Mouse (Mus musculus): ENCODE results near the gene Gm428. TPM values are rescaled to one million over a fixed set of nuclear protein-coding genes. Genes with fewer than 3 reads are reported as not detected.
"Not testable (repeated sequence)": the region's sequence is repeated elsewhere in the genome, so short reads cannot be mapped to it uniquely, and the experiment has no call there.

Gene Gm428
- not detected in 2 replicates for total RNA-seq (2014; rRNA removed)
- polyA plus RNA-seq (2015; fragmentation: Nextera tagmentation; extraction: Ambion mirVana): not detected in 2 replicates

DNA sequence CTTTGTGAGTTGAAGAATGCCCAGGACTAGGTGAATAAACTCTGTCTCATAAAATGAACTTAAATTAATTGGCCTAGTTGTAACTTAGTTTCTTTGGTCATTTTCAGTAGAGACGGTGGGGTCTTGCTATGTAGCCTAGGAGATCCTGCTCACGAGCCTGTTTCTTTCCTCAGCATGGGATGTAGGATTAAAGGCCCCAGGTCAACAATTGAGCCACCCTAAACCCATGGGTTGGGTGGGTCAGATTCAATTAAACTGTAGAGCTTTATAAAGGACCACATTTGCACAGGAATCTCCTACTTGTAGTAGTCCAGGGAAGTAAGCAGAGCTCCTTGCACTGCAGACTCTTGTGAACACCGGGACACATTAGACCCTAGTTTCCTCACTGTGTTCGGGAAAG, at the start of gene Gm428:
TSS of gene Gm428 (plus strand) at position 301 of the 400 bp plus-strand sequence.
- not testable (repeated sequence) for H3K4me2 ChIP-seq (ENCODE audit: low read depth, low read length, poor library complexity, severe bottlenecking); H3K27me3 ChIP-seq (ENCODE audit: insufficient read depth, low read length); H3K4me1 ChIP-seq (ENCODE audit: insufficient read depth, low read length); H3K36me3 ChIP-seq (ENCODE audit: insufficient read depth, low read length); ATAC-seq (ENCODE audit: low FRiP score); H3K27ac ChIP-seq (ENCODE audit: low read depth, low read length); H3K4me3 ChIP-seq (ENCODE audit: low read depth, low read length); DNase-seq (ENCODE audit: low spot score); H3K9ac ChIP-seq (replicated peaks; ENCODE audit: low read length, poor library complexity, severe bottlenecking); H3K9me3 ChIP-seq (ENCODE audit: low read length)
- no CpG with 5 or more reads among the region's 4 CpGs for WGBS

DNA sequence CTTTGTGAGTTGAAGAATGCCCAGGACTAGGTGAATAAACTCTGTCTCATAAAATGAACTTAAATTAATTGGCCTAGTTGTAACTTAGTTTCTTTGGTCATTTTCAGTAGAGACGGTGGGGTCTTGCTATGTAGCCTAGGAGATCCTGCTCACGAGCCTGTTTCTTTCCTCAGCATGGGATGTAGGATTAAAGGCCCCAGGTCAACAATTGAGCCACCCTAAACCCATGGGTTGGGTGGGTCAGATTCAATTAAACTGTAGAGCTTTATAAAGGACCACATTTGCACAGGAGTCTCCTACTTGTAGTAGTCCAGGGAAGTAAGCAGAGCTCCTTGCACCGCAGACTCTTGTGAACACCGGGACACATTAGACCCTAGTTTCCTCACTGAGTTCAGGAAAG, 45.5 kb upstream of the Gm428 start, which contains the start of gene Gm11236:
TSS of gene Gm11236 (plus strand) at position 301 of the 400 bp plus-strand sequence.
- not testable (repeated sequence) for H3K27ac ChIP-seq (ENCODE audit: low read depth, low read length)

DNA sequence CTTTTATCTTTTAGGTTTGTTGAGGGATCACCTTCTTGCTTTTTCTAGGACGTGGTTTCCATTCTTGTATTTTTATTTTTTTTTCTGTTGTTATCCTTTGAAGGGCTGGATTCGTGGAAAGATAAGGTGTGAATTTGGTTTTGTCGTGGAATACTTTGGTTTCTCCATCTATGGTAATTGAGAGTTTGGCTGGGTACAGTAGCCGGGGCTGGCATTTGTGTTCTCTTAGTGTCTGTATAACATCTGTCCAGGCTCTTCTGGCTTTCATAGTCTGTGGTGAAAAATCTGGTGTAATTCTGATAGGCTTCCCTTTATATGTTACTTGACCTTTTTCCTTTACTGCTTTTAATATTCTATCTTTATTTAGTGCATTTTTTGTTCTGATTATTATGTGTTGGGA, 21.5 kb upstream of the Gm428 start:
- not testable (repeated sequence) for H3K27me3 ChIP-seq (ENCODE audit: insufficient read depth, low read length); H3K36me3 ChIP-seq (ENCODE audit: insufficient read depth, low read length); H3K4me1 ChIP-seq (ENCODE audit: insufficient read depth, low read length); H3K9me3 ChIP-seq (ENCODE audit: low read length); DNase-seq (ENCODE audit: low spot score); ATAC-seq (ENCODE audit: low FRiP score); H3K9ac ChIP-seq (replicated peaks; ENCODE audit: low read length, poor library complexity, severe bottlenecking); H3K4me2 ChIP-seq (ENCODE audit: low read depth, low read length, poor library complexity, severe bottlenecking); H3K27ac ChIP-seq (ENCODE audit: low read depth, low read length); H3K4me3 ChIP-seq (ENCODE audit: low read depth, low read length)
- 90% methylated on average over 4 of the region's 4 CpGs for WGBS

More for the DNA sequence above, 45.5 kb upstream of the Gm428 start, which contains the start of gene Gm11236:
- not testable (repeated sequence) for H3K9ac ChIP-seq (replicated peaks; ENCODE audit: low read length, poor library complexity, severe bottlenecking); H3K4me2 ChIP-seq (ENCODE audit: low read depth, low read length, poor library complexity, severe bottlenecking); H3K4me3 ChIP-seq (ENCODE audit: low read depth, low read length); H3K36me3 ChIP-seq (ENCODE audit: insufficient read depth, low read length); H3K4me1 ChIP-seq (ENCODE audit: insufficient read depth, low read length); H3K9me3 ChIP-seq (ENCODE audit: low read length); DNase-seq (ENCODE audit: low spot score); H3K27me3 ChIP-seq (ENCODE audit: insufficient read depth, low read length); ATAC-seq (ENCODE audit: low FRiP score)
- no CpG with 5 or more reads among the region's 4 CpGs for WGBS

GRCm38 (mm10) chr4:73668054-73668453, 15.3 kb upstream of the Gm428 start, which contains the start of gene Gm11239:
Gene Gm11239, plus strand, starts transcription at chr4:73668354.
- H3K4me3 ChIP-seq (ENCODE audit: low read depth, low read length); H3K9ac ChIP-seq (replicated peaks; ENCODE audit: low read length, poor library complexity, severe bottlenecking); DNase-seq (ENCODE audit: low spot score); H3K9me3 ChIP-seq (ENCODE audit: low read length); H3K4me1 ChIP-seq (ENCODE audit: insufficient read depth, low read length); H3K27me3 ChIP-seq (ENCODE audit: insufficient read depth, low read length); H3K4me2 ChIP-seq (ENCODE audit: low read depth, low read length, poor library complexity, severe bottlenecking); ATAC-seq (ENCODE audit: low FRiP score); H3K27ac ChIP-seq (ENCODE audit: low read depth, low read length); H3K36me3 ChIP-seq (ENCODE audit: insufficient read depth, low read length): not testable (repeated sequence)
- WGBS: no CpG with 5 or more reads among the region's 4 CpGs

DNA sequence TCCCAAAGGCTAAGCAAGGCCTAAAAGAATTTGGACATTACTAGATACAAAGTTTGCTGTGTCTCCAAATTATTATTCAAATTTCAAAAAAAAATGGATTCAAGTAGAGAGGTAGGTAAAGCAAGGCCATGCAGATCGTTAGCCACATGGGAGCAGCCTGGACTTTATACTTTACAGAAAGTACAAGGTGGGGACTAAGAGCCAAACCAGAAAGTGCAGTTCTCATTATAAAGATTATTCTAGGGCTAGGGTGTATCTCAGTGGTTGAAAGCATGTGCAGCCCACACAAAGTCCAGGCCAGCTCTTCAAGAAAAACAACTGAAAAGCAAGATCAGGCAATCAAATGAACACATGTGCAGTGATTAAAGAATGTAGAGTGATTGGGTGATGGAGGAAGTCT, 35.4 kb downstream of the Gm428 start:
- Histone ChIP-seq H3K9ac (replicated peaks; ENCODE audit: low read length, poor library complexity, severe bottlenecking) (no peak overlapping the region), H3K27me3 (ENCODE audit: insufficient read depth, low read length) (no peaks in the 10 kb centered on the region), H3K4me1 (ENCODE audit: insufficient read depth, low read length) (no peaks in the 10 kb centered on the region), H3K36me3 (ENCODE audit: insufficient read depth, low read length) (no peaks in the 10 kb centered on the region), H3K4me3 (ENCODE audit: low read depth, low read length) (no peak overlapping the region), H3K27ac (ENCODE audit: low read depth, low read length) (no peak overlapping the region), H3K4me2 (ENCODE audit: low read depth, low read length, poor library complexity, severe bottlenecking) (no peak overlapping the region), H3K9me3 (ENCODE audit: low read length) (no peaks in the 10 kb centered on the region)
- no peak for TF ChIP-seq CTCF (IDR thresholded peaks at IDR 0.05)
- 94% methylated on average over 1 of the region's 1 CpGs for WGBS
- DNase-seq (ENCODE audit: low spot score): no peak
- ATAC-seq (ENCODE audit: low FRiP score): no peak

DNA sequence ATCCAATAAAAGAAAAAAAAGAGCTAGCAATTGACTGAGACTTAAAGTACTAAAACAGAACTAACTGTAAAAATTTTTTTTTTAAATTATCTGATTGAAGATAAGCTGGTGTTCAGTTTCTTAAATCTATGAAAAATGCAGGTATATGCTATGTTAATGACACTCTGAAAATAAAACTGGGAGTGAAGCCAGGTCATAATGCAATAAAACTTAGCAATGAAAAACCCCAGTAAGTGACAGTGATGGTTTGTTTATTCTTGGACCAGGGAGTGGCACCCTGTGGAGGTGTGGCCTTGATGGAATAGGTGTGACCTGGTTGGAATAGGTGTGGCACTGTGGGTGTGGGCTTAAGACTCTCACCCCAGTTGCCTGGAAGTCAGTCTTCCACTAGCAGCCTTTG, 36.5 kb downstream of the Gm428 start:
- no peak for TF ChIP-seq CTCF (IDR thresholded peaks at IDR 0.05)
- Histone ChIP-seq H3K4me1 (ENCODE audit: insufficient read depth, low read length) (no peaks in the 10 kb centered on the region), H3K36me3 (ENCODE audit: insufficient read depth, low read length) (no peaks in the 10 kb centered on the region), H3K4me2 (ENCODE audit: low read depth, low read length, poor library complexity, severe bottlenecking) (no peak overlapping the region), H3K27me3 (ENCODE audit: insufficient read depth, low read length) (no peaks in the 10 kb centered on the region), H3K4me3 (ENCODE audit: low read depth, low read length) (no peak overlapping the region), H3K9ac (replicated peaks; ENCODE audit: low read length, poor library complexity, severe bottlenecking) (no peak overlapping the region), H3K27ac (ENCODE audit: low read depth, low read length) (no peak overlapping the region), H3K9me3 (ENCODE audit: low read length) (no peaks in the 10 kb centered on the region)
- ATAC-seq (ENCODE audit: low FRiP score) (no peak), DNase-seq (ENCODE audit: low spot score) (no peak)

Other genes with a start within 250 kb of the Gm428 start
- not detected in 2 replicates for gene Gm11238, start 75.6 kb upstream of the Gm428 start, total RNA-seq (2014; rRNA removed)
- not detected in 2 replicates for gene Gm11238, start 75.6 kb upstream of the Gm428 start, polyA plus RNA-seq (2015; fragmentation: Nextera tagmentation; extraction: Ambion mirVana)
- not detected in 2 replicates for gene Gm11237, start 60.5 kb upstream of the Gm428 start, total RNA-seq (2014; rRNA removed)
- gene Gm11237, start 60.5 kb upstream of the Gm428 start, polyA plus RNA-seq (2015; fragmentation: Nextera tagmentation; extraction: Ambion mirVana): not detected in 2 replicates
- not detected in 2 replicates for gene Gm11236, start 45.4 kb upstream of the Gm428 start, total RNA-seq (2014; rRNA removed)
- not detected in 2 replicates for gene Gm11236, start 45.4 kb upstream of the Gm428 start, polyA plus RNA-seq (2015; fragmentation: Nextera tagmentation; extraction: Ambion mirVana)
- gene Gm11239, start 15.2 kb upstream of the Gm428 start, total RNA-seq (2014; rRNA removed): not detected in 2 replicates
- gene Gm11239, start 15.2 kb upstream of the Gm428 start, polyA plus RNA-seq (2015; fragmentation: Nextera tagmentation; extraction: Ambion mirVana): not detected in 2 replicates
- 0.16 and 0.90 TPM in 2 replicates for gene Rasef, start 107.5 kb downstream of the Gm428 start, total RNA-seq (2014; rRNA removed)
- gene Rasef, start 107.5 kb downstream of the Gm428 start, polyA plus RNA-seq (2015; fragmentation: Nextera tagmentation; extraction: Ambion mirVana): 0.43 and 0.65 TPM in 2 replicates
- not detected in 2 replicates for gene Gm11758, start 192.8 kb downstream of the Gm428 start, total RNA-seq (2014; rRNA removed)
- not detected in 2 replicates for gene Gm11758, start 192.8 kb downstream of the Gm428 start, polyA plus RNA-seq (2015; fragmentation: Nextera tagmentation; extraction: Ambion mirVana)
- gene Gm11757, start 207.6 kb downstream of the Gm428 start, total RNA-seq (2014; rRNA removed): not detected in 2 replicates
- not detected in 2 replicates for gene Gm11757, start 207.6 kb downstream of the Gm428 start, polyA plus RNA-seq (2015; fragmentation: Nextera tagmentation; extraction: Ambion mirVana)
- gene Gm13871, start 222.4 kb downstream of the Gm428 start, total RNA-seq (2014; rRNA removed): not detected in 2 replicates
- not detected in 2 replicates for gene Gm13871, start 222.4 kb downstream of the Gm428 start, polyA plus RNA-seq (2015; fragmentation: Nextera tagmentation; extraction: Ambion mirVana)
- gene Gm11756, start 237.2 kb downstream of the Gm428 start, total RNA-seq (2014; rRNA removed): not detected in 2 replicates
- gene Gm11756, start 237.2 kb downstream of the Gm428 start, polyA plus RNA-seq (2015; fragmentation: Nextera tagmentation; extraction: Ambion mirVana): not detected in 2 replicates